Mouse (Mus musculus): ENCODE data around the gene Ubl5. TPM values are rescaled to one million over a fixed set of nuclear protein-coding genes. Genes with fewer than 3 reads are reported as not detected.

Ubl5 gene
- polyA plus RNA-seq, 1 experiment = 15.3 TPM

- no peaks in the 10 kb centered on the region for H3K9me3 ChIP-seq
- no peaks in the 10 kb centered on the region for H3K27me3 ChIP-seq (replicated peaks)
- H3K4me1 ChIP-seq = peaks cover 58% of the 10 kb centered on the region
- no peak for TF ChIP-seq FLI1 (IDR thresholded peaks at IDR 0.05; ENCODE audit: low read length)
- no peak for TF ChIP-seq GATA1 (IDR thresholded peaks at IDR 0.05; ENCODE audit: borderline replicate concordance, low read length)
- peaks cover 67% of the 10 kb centered on the region for H3K36me3 ChIP-seq (replicated peaks; ENCODE audit: low read length)
- peak overlapping the region; percentile 99 for H3K4me3 ChIP-seq (replicated peaks)
These were observed 9.6 kb downstream of the Ubl5 start for GRCm38 (mm10) chr9:20652260-20652658.

GRCm38 (mm10) chr9:20653859-20654258 is 11.2 kb downstream of the Ubl5 start:
- Histone ChIP-seq H3K4me3 (replicated peaks) (peak overlapping the region; percentile 28), H3K4me1 (peaks cover 65% of the 10 kb centered on the region), H3K27me3 (replicated peaks) (no peaks in the 10 kb centered on the region), H3K9me3 (no peaks in the 10 kb centered on the region), H3K36me3 (replicated peaks; ENCODE audit: low read length) (peaks cover 67% of the 10 kb centered on the region)
- TF ChIP-seq GATA1 (IDR thresholded peaks at IDR 0.05; ENCODE audit: borderline replicate concordance, low read length) = no peak
- no peak for TF ChIP-seq FLI1 (IDR thresholded peaks at IDR 0.05; ENCODE audit: low read length)

- Histone ChIP-seq H3K4me1 (peaks cover 60% of the 10 kb centered on the region), H3K27me3 (replicated peaks) (no peaks in the 10 kb centered on the region), H3K36me3 (replicated peaks; ENCODE audit: low read length) (peaks cover 93% of the 10 kb centered on the region), H3K9me3 (no peaks in the 10 kb centered on the region), H3K4me3 (replicated peaks) (no peak overlapping the region)
- TF ChIP-seq GATA1 (IDR thresholded peaks at IDR 0.05; ENCODE audit: borderline replicate concordance, low read length) = no peak
- TF ChIP-seq FLI1 (IDR thresholded peaks at IDR 0.05; ENCODE audit: low read length) = no peak
These were observed 14.9 kb downstream of the Ubl5 start for GRCm38 (mm10) chr9:20657546-20657945.

- no peak for TF ChIP-seq GATA1 (IDR thresholded peaks at IDR 0.05; ENCODE audit: borderline replicate concordance, low read length)
- no peak for TF ChIP-seq FLI1 (IDR thresholded peaks at IDR 0.05; ENCODE audit: low read length)
- Histone ChIP-seq H3K4me3 (replicated peaks) (no peak overlapping the region), H3K36me3 (replicated peaks; ENCODE audit: low read length) (peaks cover 86% of the 10 kb centered on the region), H3K4me1 (peaks cover 37% of the 10 kb centered on the region), H3K9me3 (no peaks in the 10 kb centered on the region), H3K27me3 (replicated peaks) (no peaks in the 10 kb centered on the region)
These were observed 19.6 kb downstream of the Ubl5 start for GRCm38 (mm10) chr9:20662325-20662724.

DNA sequence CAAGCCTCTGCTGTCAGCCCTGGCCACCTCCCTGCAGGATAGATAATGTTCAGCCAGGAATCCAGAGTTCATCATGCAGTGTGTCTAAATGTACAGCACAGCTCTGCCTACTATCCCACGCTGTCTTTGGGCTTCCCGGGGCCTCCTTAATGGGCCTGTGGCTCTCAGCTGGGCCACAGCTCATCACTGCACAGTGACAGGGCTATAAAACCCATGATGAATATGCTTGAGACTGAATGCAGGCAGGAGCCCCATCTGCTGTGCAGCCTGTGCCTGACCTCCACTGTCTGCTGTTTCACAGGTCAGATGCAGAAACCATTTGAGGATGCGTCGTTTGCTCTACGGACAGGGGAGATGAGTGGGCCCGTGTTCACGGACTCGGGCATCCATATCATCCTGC is 20.2 kb downstream of the Ubl5 start:
- TF ChIP-seq FLI1 (IDR thresholded peaks at IDR 0.05; ENCODE audit: low read length) (no peak), GATA1 (IDR thresholded peaks at IDR 0.05; ENCODE audit: borderline replicate concordance, low read length) (no peak)
- Histone ChIP-seq H3K4me3 (replicated peaks) (no peak overlapping the region), H3K4me1 (peaks cover 31% of the 10 kb centered on the region), H3K9me3 (no peaks in the 10 kb centered on the region), H3K36me3 (replicated peaks; ENCODE audit: low read length) (peaks cover 81% of the 10 kb centered on the region), H3K27me3 (replicated peaks) (no peaks in the 10 kb centered on the region)

GRCm38 (mm10) chr9:20663956-20664355 is 21.3 kb downstream of the Ubl5 start:
- Histone ChIP-seq H3K4me1 (peaks cover 31% of the 10 kb centered on the region), H3K4me3 (replicated peaks) (no peak overlapping the region), H3K9me3 (no peaks in the 10 kb centered on the region), H3K27me3 (replicated peaks) (peaks cover 2% of the 10 kb centered on the region), H3K36me3 (replicated peaks; ENCODE audit: low read length) (peaks cover 70% of the 10 kb centered on the region)
- no peak for TF ChIP-seq GATA1 (IDR thresholded peaks at IDR 0.05; ENCODE audit: borderline replicate concordance, low read length)
- TF ChIP-seq FLI1 (IDR thresholded peaks at IDR 0.05; ENCODE audit: low read length) = no peak

GRCm38 (mm10) chr9:20664366-20664765 is 21.7 kb downstream of the Ubl5 start:
- no peak overlapping the region for H3K4me3 ChIP-seq (replicated peaks)
- TF ChIP-seq GATA1 (IDR thresholded peaks at IDR 0.05; ENCODE audit: borderline replicate concordance, low read length) (no peak), FLI1 (IDR thresholded peaks at IDR 0.05; ENCODE audit: low read length) (no peak)
- H3K9me3 ChIP-seq = no peaks in the 10 kb centered on the region
- peaks cover 66% of the 10 kb centered on the region for H3K36me3 ChIP-seq (replicated peaks; ENCODE audit: low read length)
- H3K4me1 ChIP-seq = peaks cover 31% of the 10 kb centered on the region
- H3K27me3 ChIP-seq (replicated peaks) = peaks cover 2% of the 10 kb centered on the region

- H3K36me3 ChIP-seq (replicated peaks; ENCODE audit: low read length) = peaks cover 58% of the 10 kb centered on the region
- no peak for TF ChIP-seq GATA1 (IDR thresholded peaks at IDR 0.05; ENCODE audit: borderline replicate concordance, low read length)
- peaks cover 2% of the 10 kb centered on the region for H3K27me3 ChIP-seq (replicated peaks)
These were observed 22.4 kb downstream of the Ubl5 start for GRCm38 (mm10) chr9:20664982-20665637.

GRCm38 (mm10) chr9:20665925-20666324 is 23.2 kb downstream of the Ubl5 start:
- Histone ChIP-seq H3K36me3 (replicated peaks; ENCODE audit: low read length) (peaks cover 50% of the 10 kb centered on the region), H3K9me3 (no peaks in the 10 kb centered on the region), H3K27me3 (replicated peaks) (peaks cover 4% of the 10 kb centered on the region), H3K4me1 (peaks cover 26% of the 10 kb centered on the region), H3K4me3 (replicated peaks) (no peak overlapping the region)
- TF ChIP-seq GATA1 (IDR thresholded peaks at IDR 0.05; ENCODE audit: borderline replicate concordance, low read length) (no peak), FLI1 (IDR thresholded peaks at IDR 0.05; ENCODE audit: low read length) (no peak)

More at GRCm38 (mm10) chr9:20664982-20665637, 22.4 kb downstream of the Ubl5 start:
- Histone ChIP-seq H3K4me3 (replicated peaks) (no peak overlapping the region), H3K4me1 (peaks cover 31% of the 10 kb centered on the region), H3K9me3 (no peaks in the 10 kb centered on the region)

DNA sequence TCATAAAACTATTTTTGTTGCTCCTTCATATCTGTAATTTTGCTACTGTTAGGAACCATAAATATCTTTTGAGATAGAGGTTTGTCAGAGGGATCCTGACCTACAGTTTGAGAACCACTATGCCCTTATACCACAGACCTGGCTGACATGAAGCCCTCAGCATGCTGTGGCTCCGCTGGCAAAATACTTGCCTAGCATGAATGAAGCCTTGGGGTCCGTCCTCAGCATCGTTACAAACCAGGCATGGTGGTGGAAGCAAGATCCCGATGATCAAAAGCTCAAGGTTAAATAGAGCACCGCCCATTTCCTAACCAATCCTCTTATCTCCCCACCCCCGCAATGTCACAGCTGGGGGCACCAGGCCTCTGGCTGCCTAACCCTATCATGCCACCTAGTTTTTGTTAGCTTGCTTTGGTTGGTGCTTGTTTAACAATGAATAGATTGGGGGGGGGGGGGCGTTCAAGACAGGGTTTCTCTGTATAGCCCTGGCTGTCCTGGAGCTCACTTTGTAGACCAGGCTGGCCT is 23.9 kb downstream of the Ubl5 start:
- H3K4me1 ChIP-seq = peaks cover 24% of the 10 kb centered on the region
- H3K9me3 ChIP-seq = no peaks in the 10 kb centered on the region
- peaks cover 44% of the 10 kb centered on the region for H3K36me3 ChIP-seq (replicated peaks; ENCODE audit: low read length)
- no peak overlapping the region for H3K4me3 ChIP-seq (replicated peaks)
- TF ChIP-seq FLI1 (IDR thresholded peaks at IDR 0.05; ENCODE audit: low read length) = no peak
- TF ChIP-seq GATA1 (IDR thresholded peaks at IDR 0.05; ENCODE audit: borderline replicate concordance, low read length) = no peak
- H3K27me3 ChIP-seq (replicated peaks) = peaks cover 7% of the 10 kb centered on the region

Data from megakaryocyte, embryonic 14.5 days (primary cell).